Comparison of ENCODE assay signal across 15 mouse cellular contexts in the genomic region with DNA sequence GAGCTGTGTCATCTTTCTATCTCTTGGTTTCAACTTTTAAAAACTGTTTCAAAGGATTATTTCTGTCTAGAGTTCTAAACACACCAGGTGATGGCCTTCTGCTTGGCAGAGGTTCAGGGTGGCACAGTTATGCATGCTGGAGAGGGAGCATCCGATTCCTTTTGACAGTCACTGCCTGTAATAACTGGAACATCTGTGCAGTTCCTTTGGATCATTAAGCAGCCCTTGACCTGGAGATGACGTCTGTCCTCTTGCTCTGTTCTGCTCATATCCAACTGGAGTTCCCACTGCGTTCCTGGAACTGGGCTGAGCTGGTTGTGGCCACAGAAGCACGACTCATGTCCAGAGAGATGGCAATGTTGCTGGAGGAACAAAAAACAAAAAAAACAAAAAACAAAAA.
"Had no signal": no experiment of that assay in that cellular context is flagged by ENCODE, and none has a peak within 500 bp of the region (broad histone marks: within the 10 kb centered on the region; RNA-seq: fewer than 3 reads in every experiment).

No protein-coding gene starts in this region.

- H3K36me3 ChIP-seq: limb, embryonic 10.5 days; liver, embryonic 13.5 days; lung, embryonic 15.5 days; midbrain, embryonic 15.5 days; neural tube, embryonic 12.5 days had no signal

- H3K4me2 ChIP-seq: liver, embryonic 13.5 days; lung, embryonic 15.5 days; midbrain, embryonic 11.5 days; midbrain, embryonic 15.5 days; neural tube, embryonic 12.5 days had no signal

- H3K9ac ChIP-seq: liver, embryonic 13.5 days; liver, postnatal 0 days; lung, embryonic 15.5 days; midbrain, embryonic 15.5 days; neural tube, embryonic 12.5 days had no signal

- DNase-seq: kidney, adult 11 months; liver, embryonic 13.5 days; liver, postnatal 0 days; lung, postnatal 14 days; spleen, adult 18-20 months; thymus, adult 18-20 months; thymus, postnatal 25 days had no signal

- ATAC-seq: liver, postnatal 0 days; midbrain, embryonic 15.5 days had no signal

- H3K9me3 ChIP-seq: limb, embryonic 10.5 days; liver, embryonic 13.5 days; lung, embryonic 15.5 days; midbrain, embryonic 15.5 days; neural tube, embryonic 12.5 days had no signal

- H3K4me3 ChIP-seq: left cerebral cortex, adult 2 months; limb, embryonic 10.5 days; liver, embryonic 13.5 days; lung, embryonic 15.5 days; megakaryocyte, embryonic 14.5 days; midbrain, embryonic 15.5 days; neural tube, embryonic 12.5 days had no signal

- H3K4me1 ChIP-seq: limb, embryonic 10.5 days; liver, embryonic 13.5 days; lung, embryonic 15.5 days; megakaryocyte, embryonic 14.5 days; midbrain, embryonic 15.5 days; neural tube, embryonic 12.5 days had no signal

- H3K27me3 ChIP-seq: liver, embryonic 13.5 days; lung, embryonic 15.5 days; megakaryocyte, embryonic 14.5 days; midbrain, embryonic 15.5 days; neural tube, embryonic 12.5 days had no signal

- H3K27ac ChIP-seq: left cerebral cortex, adult 2 months; limb, embryonic 10.5 days; liver, embryonic 13.5 days; lung, embryonic 15.5 days; macrophage; midbrain, embryonic 15.5 days; neural tube, embryonic 12.5 days had no signal
